Mouse (Mus musculus) urinary bladder, postnatal 10 days (tissue): ENCODE results near the gene Cnn1.
"Not testable (repeated sequence)": the region's sequence is repeated elsewhere in the genome, so short reads cannot be mapped to it uniquely, and the experiment has no call there.

Experiments
- DNase-seq: peaks from one replicate; pipeline ENCODE4 v3.0.0; 2022; ENCODE audit warnings: low spot score

The Cnn1 gene

GRCm38 (mm10) chr9:22125246-22126027 is 26.4 kb downstream of the Cnn1 start:
- no peak for DNase-seq

- DNase-seq, result no peak
These were observed 32.4 kb downstream of the Cnn1 start for GRCm38 (mm10) chr9:22131226-22131981.

- DNase-seq, result no peak
These were observed 33.2 kb downstream of the Cnn1 start for GRCm38 (mm10) chr9:22132220-22132619.

GRCm38 (mm10) chr9:22134246-22134890 is 35.4 kb downstream of the Cnn1 start:
- DNase-seq, result no peak

GRCm38 (mm10) chr9:22134988-22135643 is 36.1 kb downstream of the Cnn1 start:
- DNase-seq, result no peak

- DNase-seq, result no peak
These were observed 36.8 kb downstream of the Cnn1 start, which contains the start of gene Acp5 for GRCm38 (mm10) chr9:22135644-22136390. Gene Acp5 (minus strand): TSS chr9:22135711.

GRCm38 (mm10) chr9:22136765-22137547 is 37.9 kb downstream of the Cnn1 start:
- no peak for DNase-seq

GRCm38 (mm10) chr9:22138480-22138879 is 39.5 kb downstream of the Cnn1 start:
- no peak for DNase-seq

- DNase-seq, result no peak
These were observed 40.7 kb downstream of the Cnn1 start for GRCm38 (mm10) chr9:22139746-22140145.

GRCm38 (mm10) chr9:22143108-22144037 is 44.4 kb downstream of the Cnn1 start:
- peak; percentile 63 for DNase-seq

GRCm38 (mm10) chr9:22144304-22144965 is 45.4 kb downstream of the Cnn1 start:
- no peak for DNase-seq

GRCm38 (mm10) chr9:22149426-22150248 is 50.6 kb downstream of the Cnn1 start:
- DNase-seq, result no peak

GRCm38 (mm10) chr9:22150249-22150693 is 51.3 kb downstream of the Cnn1 start:
- DNase-seq, result not testable (repeated sequence)

- no peak for DNase-seq
These were observed 51.9 kb downstream of the Cnn1 start for GRCm38 (mm10) chr9:22150946-22151345.

- no peak for DNase-seq
These were observed 54.8 kb downstream of the Cnn1 start for GRCm38 (mm10) chr9:22153810-22154209.

GRCm38 (mm10) chr9:22155614-22156013 is 56.6 kb downstream of the Cnn1 start:
- no peak for DNase-seq

GRCm38 (mm10) chr9:22156497-22157245 is 57.7 kb downstream of the Cnn1 start, which contains the start of gene Pigyl:
Gene Pigyl (plus strand): TSS chr9:22156846.
- DNase-seq, result peak; percentile 98
